Mouse (Mus musculus) urinary bladder, adult 2 months (tissue): ENCODE data around the gene Cchcr1. TPM values are rescaled to one million over a fixed set of nuclear protein-coding genes. Genes with fewer than 3 reads are reported as not detected.

Source experiments
- DNase-seq: peaks from one replicate; pipeline ENCODE4 v3.0.0; 2022; ENCODE audit warnings: low spot score
- polyA plus RNA-seq: library from polyadenylated mRNA; depleted of rRNA; stranded (reverse); fragments of >200 nt; gene quantifications from 2 replicates; pipeline ENCODE4 v1.2.3, GENCODE M21; 2012; rRNA removed

Gene Cchcr1
- polyA plus RNA-seq, 1 experiment, result 16.2 TPM

DNA sequence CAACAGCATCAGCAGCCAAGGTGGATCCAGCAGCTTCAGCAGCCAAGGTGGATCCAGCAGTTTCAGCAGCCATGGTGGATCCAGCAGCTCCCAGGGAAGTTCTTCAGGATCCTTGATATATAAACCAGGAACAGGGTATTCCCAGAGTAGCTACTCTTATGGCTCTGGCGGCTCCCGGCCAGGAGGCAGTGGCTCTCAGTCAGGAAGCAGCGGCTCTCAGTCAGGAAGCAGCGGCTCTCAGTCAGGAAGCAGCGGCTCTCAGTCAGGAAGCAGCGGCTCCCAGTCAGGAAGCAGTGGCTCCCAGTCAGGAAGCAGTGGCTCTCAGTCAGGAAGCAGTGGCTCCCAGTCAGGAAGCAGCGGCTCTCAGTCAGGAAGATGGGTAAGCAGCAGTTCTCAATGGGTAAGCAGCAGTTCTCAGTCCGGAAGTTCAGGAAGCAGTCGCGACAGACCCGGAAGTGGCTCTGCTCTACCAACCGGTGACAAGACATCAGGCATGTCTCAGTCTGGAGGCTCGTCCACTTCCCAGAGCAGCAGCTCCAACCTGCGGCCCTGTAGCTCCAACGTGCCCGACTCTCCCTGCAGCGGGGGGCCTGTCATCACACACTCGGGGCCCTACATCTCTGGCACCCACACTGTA lies 38.0 kb downstream of the Cchcr1 start:
- no peak for DNase-seq

DNA sequence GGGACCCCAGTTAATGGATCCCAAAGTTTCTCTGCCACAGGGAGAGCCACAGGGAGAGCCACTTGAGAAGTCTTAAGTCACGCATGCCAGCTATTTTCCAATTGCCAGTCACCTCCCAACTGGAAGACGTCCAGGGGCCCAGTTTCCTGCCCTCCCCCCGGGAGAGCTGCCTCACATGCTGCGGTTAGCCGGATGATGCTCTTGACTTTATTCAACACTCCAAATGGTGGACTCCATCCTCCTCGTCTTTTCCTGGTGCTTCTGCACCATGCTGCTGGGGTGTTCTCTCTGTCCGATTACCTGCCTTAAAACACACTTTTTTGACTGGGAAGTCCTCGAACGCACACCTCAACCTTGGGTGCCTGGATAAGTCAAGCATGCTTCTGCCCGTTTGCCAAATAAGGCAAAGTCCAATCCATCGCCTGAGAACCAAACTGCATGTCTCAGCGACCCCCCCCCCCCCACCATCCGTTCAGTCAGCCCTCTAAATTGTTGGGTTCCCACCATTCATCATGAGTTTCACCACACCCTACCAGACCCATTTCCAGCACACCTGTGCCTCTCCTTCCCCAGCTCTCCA lies 39.4 kb downstream of the Cchcr1 start:
- no peak for DNase-seq

DNA sequence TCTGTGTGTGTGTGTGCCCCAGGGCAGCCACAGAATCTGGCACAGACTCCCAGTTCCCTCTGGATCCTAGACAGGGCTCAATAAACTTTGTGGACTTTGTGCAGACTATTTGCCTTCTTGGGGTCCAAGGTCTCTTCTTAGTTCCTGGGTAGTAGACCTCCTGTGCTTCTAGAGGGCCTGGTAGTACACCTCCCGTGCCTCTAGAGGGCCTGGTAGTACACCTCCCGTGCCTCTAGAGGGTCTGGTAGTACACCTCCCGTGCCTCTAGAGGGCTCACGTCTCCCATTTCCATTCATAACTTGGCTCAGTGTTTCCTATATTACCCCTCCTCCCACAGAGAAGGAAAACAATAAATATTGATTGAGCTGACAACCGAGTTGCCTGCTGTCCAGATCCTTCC lies 39.9 kb downstream of the Cchcr1 start:
- DNase-seq, result no peak

DNA sequence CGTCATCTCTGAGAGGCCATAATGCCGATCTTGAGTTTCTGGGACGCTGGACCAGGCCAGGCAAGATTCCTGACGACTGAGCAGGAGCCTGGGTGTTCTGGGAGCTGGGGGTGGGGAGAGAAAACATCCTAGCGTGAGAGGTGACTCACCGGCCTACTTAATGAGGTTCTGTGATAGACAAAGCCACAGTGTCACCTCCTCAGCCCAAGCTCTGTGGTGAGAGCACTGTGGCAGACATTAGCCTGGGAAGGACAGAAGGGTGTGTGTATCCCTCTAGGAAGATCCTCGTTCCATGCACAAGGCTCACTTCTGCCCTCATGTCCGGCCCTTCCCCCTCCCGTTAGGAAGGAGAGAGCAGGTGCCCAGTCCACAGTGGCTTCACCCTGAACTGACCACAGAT lies 40.5 kb downstream of the Cchcr1 start:
- no peak for DNase-seq

DNA sequence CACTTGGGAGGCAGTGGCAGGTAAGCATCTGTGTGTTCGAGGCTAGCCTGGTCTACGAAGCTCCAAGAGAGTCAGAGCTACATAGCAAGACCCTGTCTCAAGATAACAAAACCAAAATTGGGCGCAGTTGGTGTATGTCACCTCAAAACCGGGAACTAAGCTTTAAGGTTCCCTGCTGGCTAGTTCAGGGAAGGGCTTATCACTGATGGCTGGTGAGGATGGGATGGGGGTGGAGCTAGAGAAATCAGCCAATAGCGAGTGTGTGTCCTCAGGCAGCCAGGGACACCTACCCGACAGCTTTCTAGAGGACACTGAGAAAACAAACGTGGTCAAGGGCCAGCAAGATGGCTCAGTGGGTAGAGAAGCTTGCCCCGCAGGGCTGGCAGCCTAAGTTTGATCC lies 41.3 kb downstream of the Cchcr1 start:
- no peak for DNase-seq

DNA sequence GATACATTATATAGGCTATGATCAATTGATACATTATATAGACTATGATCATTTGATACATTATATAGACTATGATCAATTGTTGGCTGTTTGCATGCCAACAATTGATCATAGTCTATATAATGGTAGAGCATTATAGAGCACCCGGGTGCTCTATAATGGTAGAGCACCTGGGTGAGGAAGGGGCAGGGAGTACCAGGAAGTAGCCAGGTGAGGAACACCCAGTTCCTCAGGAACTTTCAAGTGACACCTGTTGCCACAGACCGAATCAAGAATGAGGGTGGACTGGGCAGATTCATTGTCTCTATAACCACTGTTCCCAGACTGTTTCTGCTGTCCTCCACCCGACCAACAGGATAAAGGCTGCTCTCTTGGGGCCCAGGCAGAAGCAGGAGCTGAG lies 50.2 kb downstream of the Cchcr1 start, which contains the start of gene 2300002M23Rik:
Gene 2300002M23Rik (plus strand): TSS at position 301 of the 400 bp plus-strand sequence.
- DNase-seq, result no peak

DNA sequence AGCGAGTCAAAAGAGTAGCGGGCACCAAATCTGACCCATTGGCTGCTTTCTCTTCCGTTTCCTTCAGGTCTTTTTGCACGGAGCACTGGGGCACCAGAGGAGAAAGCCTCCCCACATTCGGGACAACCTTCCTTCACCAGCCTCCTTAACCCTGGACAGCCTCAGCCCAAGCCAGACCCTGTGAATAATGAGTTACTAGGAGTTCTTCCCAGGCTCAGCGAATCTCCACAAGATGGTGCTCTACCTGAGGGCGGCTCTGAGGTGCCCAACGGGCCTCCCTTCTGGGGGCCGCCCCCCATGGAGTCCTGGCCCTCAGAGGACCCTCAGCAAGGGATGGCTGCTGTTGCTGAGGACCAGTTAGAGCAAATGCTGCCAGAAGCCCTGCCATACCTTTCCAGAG lies 50.9 kb downstream of the Cchcr1 start:
- DNase-seq, result no peak

DNA sequence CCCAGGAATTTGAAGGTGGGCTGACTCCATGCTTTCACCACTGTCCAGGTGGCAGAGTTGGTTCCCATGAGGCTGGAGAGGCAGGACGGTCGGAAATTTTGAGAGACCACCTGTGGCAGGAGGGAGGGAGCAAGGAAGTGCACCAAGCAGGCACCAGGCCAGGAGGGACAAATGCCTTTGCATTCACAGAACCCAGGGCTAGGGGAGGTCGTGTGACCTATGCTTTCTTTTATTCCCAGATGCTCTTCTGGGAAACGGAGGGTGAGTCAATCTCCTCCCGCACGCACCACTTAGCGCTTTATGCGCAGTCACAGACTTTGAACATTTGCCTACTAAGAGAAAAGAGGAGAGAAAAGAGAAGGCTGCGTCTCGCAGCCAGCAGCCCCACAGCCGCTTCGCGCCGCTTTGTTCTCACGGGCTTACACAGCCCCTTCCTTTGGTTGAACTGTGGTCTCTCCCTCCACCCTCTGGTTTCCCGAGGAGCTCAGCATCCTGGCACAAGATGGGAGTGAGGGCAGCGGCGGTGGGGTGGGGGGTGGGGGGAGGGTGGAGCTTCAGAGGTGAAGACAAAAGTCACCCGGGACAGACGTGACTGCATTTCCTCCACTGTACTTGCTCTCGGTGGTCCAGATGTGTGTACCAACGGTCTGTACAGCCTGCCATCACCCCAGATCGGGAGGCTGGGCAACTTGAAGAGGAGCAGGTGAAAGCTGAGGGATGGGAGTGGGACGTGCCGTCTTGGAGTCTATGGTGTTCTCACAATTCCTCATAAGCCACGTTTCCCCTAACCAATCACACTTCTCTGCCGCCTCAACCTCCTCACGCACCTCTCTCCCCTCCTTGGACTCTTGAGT lies 52.4 kb downstream of the Cchcr1 start:
- DNase-seq, result no peak

DNA sequence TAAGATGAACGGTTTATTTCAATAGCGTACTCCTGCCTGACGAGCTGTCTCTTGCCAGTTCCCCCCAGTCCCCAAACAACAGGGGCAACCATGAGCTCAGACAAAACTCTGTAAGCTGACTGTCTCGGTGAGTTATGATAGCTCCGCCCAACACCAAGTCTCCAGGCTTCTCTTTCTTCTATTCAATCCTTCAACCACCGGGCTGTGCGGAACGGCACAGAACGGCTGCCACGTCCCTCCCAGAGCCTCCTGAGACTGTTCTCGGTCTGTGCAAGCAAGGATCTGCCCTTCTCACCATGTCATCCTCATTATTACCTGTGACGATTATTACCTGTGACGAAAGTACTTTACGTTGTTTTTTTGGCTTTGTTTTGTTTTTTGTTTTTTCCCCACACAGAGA lies 53.9 kb downstream of the Cchcr1 start:
- no peak for DNase-seq

DNA sequence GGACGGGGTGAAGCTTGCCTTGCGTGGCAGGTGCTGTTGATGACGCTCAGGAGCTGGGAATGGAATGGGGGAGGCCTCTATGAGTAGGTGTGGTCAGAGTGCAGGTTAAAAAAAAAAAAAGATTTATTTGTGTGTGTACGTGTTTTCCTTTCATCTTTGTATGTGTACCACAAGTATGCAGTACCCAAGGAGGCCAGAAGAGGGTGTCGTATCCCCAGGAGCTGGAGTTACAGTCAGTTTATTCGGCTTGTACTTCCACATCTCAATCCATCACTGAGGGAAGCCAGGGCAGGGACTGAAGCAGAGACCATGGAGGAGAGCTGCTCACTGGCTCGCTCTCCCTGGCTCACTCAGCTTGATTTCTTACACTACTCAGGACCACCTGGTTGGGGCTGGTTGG lies 54.6 kb downstream of the Cchcr1 start:
- DNase-seq, result no peak

DNA sequence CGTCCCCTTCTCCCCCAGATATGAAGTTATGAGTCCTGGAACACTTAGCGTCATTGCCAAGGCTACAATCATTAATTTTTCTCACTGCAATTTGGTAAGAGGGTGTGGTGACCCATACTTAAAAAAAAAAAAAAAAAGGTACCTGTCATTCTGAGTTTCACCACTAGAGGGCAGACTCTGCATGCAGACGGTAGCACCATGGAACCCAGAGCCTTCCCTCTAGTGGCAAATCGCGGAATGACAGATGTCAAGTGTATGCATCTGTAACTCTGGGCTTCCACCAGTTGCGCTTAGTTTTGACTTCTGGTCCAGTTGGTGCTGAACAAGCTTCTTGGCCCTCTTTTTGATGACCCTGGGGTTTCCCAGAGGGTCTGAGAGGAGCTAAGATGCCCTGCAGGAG lies 61.3 kb downstream of the Cchcr1 start:
- DNase-seq, result no peak

Other genes with a start within 250 kb of the Cchcr1 start
- gene H2-Q1, start 196.7 kb upstream of the Cchcr1 start, polyA plus RNA-seq, result 0.19 TPM in 2 replicates
- 3.0 and 3.4 TPM in 2 replicates for gene H2-Q2, start 174.9 kb upstream of the Cchcr1 start, polyA plus RNA-seq
- gene H2-Q4, start 137.5 kb upstream of the Cchcr1 start, polyA plus RNA-seq, result 69.6 and 78.7 TPM in 2 replicates
- gene H2-Q6, start 92.2 kb upstream of the Cchcr1 start, polyA plus RNA-seq, result 31.9 and 38.8 TPM in 2 replicates
- gene H2-Q7, start 77.9 kb upstream of the Cchcr1 start, polyA plus RNA-seq, result 56.1 and 64.7 TPM in 2 replicates
- 0.80 and 1.4 TPM in 2 replicates for gene H2-Q10, start 47.0 kb upstream of the Cchcr1 start, polyA plus RNA-seq
- gene Pou5f1, start 11.1 kb upstream of the Cchcr1 start, polyA plus RNA-seq, result not detected in 2 replicates
- 9.6 and 11.5 TPM in 2 replicates for gene Tcf19, start 276 bp upstream of the Cchcr1 start, polyA plus RNA-seq
- gene Psors1c2, start 16.1 kb downstream of the Cchcr1 start, polyA plus RNA-seq, result 0.12 and 0.15 TPM in 2 replicates
- gene Cdsn, start 35.0 kb downstream of the Cchcr1 start, polyA plus RNA-seq, result 0.56 and 1.1 TPM in 2 replicates
- gene 2300002M23Rik, start 50.4 kb downstream of the Cchcr1 start, polyA plus RNA-seq, result not detected in 2 replicates
- not detected in 2 replicates for gene Sfta2, start 84.4 kb downstream of the Cchcr1 start, polyA plus RNA-seq
- gene Gm9573, start 109.5 kb downstream of the Cchcr1 start, polyA plus RNA-seq, result not detected in 2 replicates
- gene Mucl3, start 126.6 kb downstream of the Cchcr1 start, polyA plus RNA-seq, result 0.04 and 0.07 TPM in 2 replicates
- 21.3 and 21.8 TPM in 2 replicates for gene Vars2, start 150.5 kb downstream of the Cchcr1 start, polyA plus RNA-seq
- gene Gtf2h4, start 156.6 kb downstream of the Cchcr1 start, polyA plus RNA-seq, result 19.8 and 22.4 TPM in 2 replicates
- gene Ddr1, start 187.5 kb downstream of the Cchcr1 start, polyA plus RNA-seq, result 20.2 and 28.6 TPM in 2 replicates